Mouse (Mus musculus) heart, postnatal 0 days (tissue): ENCODE results near the gene Mylip. TPM values are rescaled to one million over a fixed set of nuclear protein-coding genes. Genes with fewer than 3 reads are reported as not detected.

Experiments
- ATAC-seq: fragments of 200-750 bp; cut with Nextera tagmentation; 2 replicates; pipeline ENCODE4 v1.8.0; 2017; ENCODE audit warnings: low read depth, moderate number of reproducible peaks, moderate library complexity; ENCODE audit not compliant: insufficient read depth
- DNase-seq: peaks from one replicate; pipeline ENCODE4 v3.0.0-alpha.2; 2016; ENCODE audit warnings: low spot score
- H3K27ac ChIP-seq: fragments of 300-500 bp; sonication (generic); 2 replicates; pipeline ENCODE4 v1.5.1; 2014; ENCODE audit warnings: low read depth, mild to moderate bottlenecking
- H3K27me3 ChIP-seq: fragments of 300-500 bp; sonication (generic); 2 replicates; pipeline ENCODE4 v1.6.1; 2014; ENCODE audit warnings: low read length, mixed read lengths; ENCODE audit not compliant: control insufficient read depth, insufficient read depth
- H3K36me3 ChIP-seq: fragments of 300-500 bp; sonication (generic); replicated peaks from 2 replicates; pipeline ENCODE4 v1.6.1; 2014; ENCODE audit warnings: low read length, mixed read lengths; ENCODE audit not compliant: control insufficient read depth, insufficient read depth
- H3K4me1 ChIP-seq: fragments of 300-500 bp; sonication (generic); 2 replicates; pipeline ENCODE4 v1.6.1; 2014; ENCODE audit warnings: antibody characterized with exemption; ENCODE audit not compliant: control insufficient read depth, insufficient read depth
- H3K4me2 ChIP-seq: fragments of 300-500 bp; sonication (generic); 2 replicates; pipeline ENCODE4 v1.6.1; 2014; ENCODE audit warnings: low read depth, mild to moderate bottlenecking, low read length, moderate library complexity
- H3K4me3 ChIP-seq: fragments of 300-500 bp; sonication (generic); 2 replicates; pipeline ENCODE4 v1.5.1; 2014; ENCODE audit warnings: low read depth, low read length
- H3K9ac ChIP-seq: fragments of 300-500 bp; sonication (generic); replicated peaks from 2 replicates; pipeline ENCODE4 v1.6.1; 2014; ENCODE audit warnings: low read depth, low read length, mixed read lengths
- H3K9me3 ChIP-seq: fragments of 300-500 bp; sonication (generic); replicated peaks from 2 replicates; pipeline ENCODE4 v1.6.1; 2016; ENCODE audit warnings: low read length; ENCODE audit not compliant: control insufficient read depth
- CTCF ChIP-seq: IDR thresholded peaks from 2 replicates; pipeline ENCODE4 v1.5.1; 2016; ENCODE audit warnings: antibody characterized with exemption, control low read depth, low read depth
- EP300 ChIP-seq: IDR thresholded peaks from 2 replicates; pipeline ENCODE4 v1.6.1; 2016; ENCODE audit warnings: antibody characterized with exemption, low read depth
- WGBS: fragments of 180-500 bp; shearing (Covaris S2); extraction: QIAGEN DNeasy Blood & Tissue Kit; methylation state at CpG from one replicate; pipeline ENCODE4 v1.1.7; 2014; 5-methylcytosine and 5-hydroxymethylcytosine counted together
- polyA plus RNA-seq: library from polyadenylated mRNA; unstranded; fragments of >200 nt; fragmentation: Nextera tagmentation; extraction: Ambion mirVana; gene quantifications from 2 replicates; pipeline ENCODE4 v1.2.1, GENCODE M21; 2015
- total RNA-seq: library from RNA; depleted of rRNA; stranded (reverse); fragments of >200 nt; gene quantifications from 2 replicates; pipeline ENCODE4 v1.2.3, GENCODE M21; 2014; ENCODE audit warnings: low replicate concordance

Mylip gene
- total and polyA plus RNA-seq, 2 experiments from 2014 or later, result 7.1 to 30.1 TPM

GRCm38 (mm10) chr13:45400700-45401099 is 11.2 kb downstream of the Mylip start:
- ATAC-seq, result no peak
- H3K4me3 ChIP-seq, result no peak overlapping the region

DNA sequence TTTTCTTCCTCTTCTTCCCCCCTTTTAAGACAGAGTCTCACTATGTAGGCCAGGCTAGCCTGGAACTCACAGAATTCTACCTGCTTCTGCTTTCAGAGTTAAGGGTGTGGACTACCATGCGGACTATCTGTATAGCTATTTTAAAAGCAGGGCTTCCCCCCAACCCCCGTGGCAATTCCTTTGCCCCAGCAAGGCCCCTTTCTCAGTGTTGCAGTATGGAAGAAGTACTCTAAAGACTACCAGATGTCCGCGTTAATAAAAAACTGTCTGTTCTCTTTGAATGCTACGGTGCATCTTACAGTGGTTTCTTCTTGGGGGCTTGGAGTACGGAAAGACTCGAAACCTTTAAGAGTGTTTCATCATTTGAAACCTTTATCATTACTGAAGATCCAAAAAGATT is 12.3 kb downstream of the Mylip start:
- Histone ChIP-seq H3K27me3 (no peaks in the 10 kb centered on the region), H3K9ac (no peak overlapping the region), H3K4me3 (no peak overlapping the region), H3K9me3 (no peaks in the 10 kb centered on the region), H3K4me2 (no peak overlapping the region), H3K36me3 (peaks cover 28% of the 10 kb centered on the region), H3K27ac (no peak overlapping the region), H3K4me1 (no peaks in the 10 kb centered on the region)
- DNase-seq (no peak), ATAC-seq (no peak)
- WGBS, result 82% methylated on average over 7 of the region's 7 CpGs
- TF ChIP-seq CTCF, result no peak
- TF ChIP-seq EP300, result no peak

More at GRCm38 (mm10) chr13:45400700-45401099, 11.2 kb downstream of the Mylip start:
- no peaks in the 10 kb centered on the region for H3K9me3 ChIP-seq
- no peak overlapping the region for H3K9ac ChIP-seq
- peaks cover 17% of the 10 kb centered on the region for H3K36me3 ChIP-seq
- 79% methylated on average over 7 of the region's 7 CpGs for WGBS
- H3K4me2 ChIP-seq, result no peak overlapping the region
- no peaks in the 10 kb centered on the region for H3K27me3 ChIP-seq
- no peak overlapping the region for H3K27ac ChIP-seq
- TF ChIP-seq EP300 (no peak), CTCF (no peak)
- DNase-seq, result no peak
- no peaks in the 10 kb centered on the region for H3K4me1 ChIP-seq

GRCm38 (mm10) chr13:45402316-45403039 is 12.9 kb downstream of the Mylip start:
- WGBS, result 69% methylated on average over 7 of the region's 7 CpGs
- no peak for DNase-seq
- TF ChIP-seq CTCF (no peak), EP300 (no peak)

DNA sequence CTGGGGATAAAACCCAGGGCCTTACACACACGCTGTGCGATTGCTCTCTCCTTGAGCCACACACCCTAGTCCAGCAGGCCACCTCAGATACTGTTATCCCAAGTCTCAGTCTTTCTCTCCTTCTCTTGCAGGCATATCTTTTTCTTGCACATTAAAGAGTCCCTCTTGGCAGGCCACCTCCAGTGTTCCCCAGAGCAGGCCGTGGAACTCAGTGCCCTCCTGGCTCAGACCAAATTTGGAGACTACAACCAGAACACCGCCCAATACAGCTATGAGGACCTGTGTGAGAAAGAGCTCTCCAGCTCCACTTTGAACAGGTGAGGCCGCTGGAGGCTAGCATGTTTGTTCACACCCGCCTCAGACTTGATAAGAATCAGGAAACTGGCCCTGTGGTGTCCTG is 14.7 kb downstream of the Mylip start:
- Histone ChIP-seq H3K4me2 (no peak overlapping the region), H3K27me3 (no peaks in the 10 kb centered on the region), H3K4me1 (no peaks in the 10 kb centered on the region), H3K27ac (no peak overlapping the region), H3K9me3 (no peaks in the 10 kb centered on the region), H3K4me3 (no peak overlapping the region), H3K36me3 (peaks cover 51% of the 10 kb centered on the region), H3K9ac (no peak overlapping the region)
- 87% methylated on average over 6 of the region's 6 CpGs for whole genome bisulfite sequencing
- no peak for DNase-seq
- TF ChIP-seq CTCF (no peak), EP300 (no peak)
- no peak for ATAC-seq

More at GRCm38 (mm10) chr13:45402316-45403039, 12.9 kb downstream of the Mylip start:
- no peak for ATAC-seq
- H3K36me3 ChIP-seq, result peaks cover 35% of the 10 kb centered on the region
- H3K9me3 ChIP-seq, result no peaks in the 10 kb centered on the region
- no peak overlapping the region for H3K4me3 ChIP-seq
- no peak overlapping the region for H3K4me2 ChIP-seq
- no peaks in the 10 kb centered on the region for H3K27me3 ChIP-seq
- no peak overlapping the region for H3K27ac ChIP-seq
- H3K4me1 ChIP-seq, result no peaks in the 10 kb centered on the region
- no peak overlapping the region for H3K9ac ChIP-seq

GRCm38 (mm10) chr13:45405194-45405810 is 15.8 kb downstream of the Mylip start:
- ATAC-seq, result no peak
- Histone ChIP-seq H3K27ac (no peak overlapping the region), H3K4me3 (no peak overlapping the region), H3K36me3 (peaks cover 62% of the 10 kb centered on the region), H3K27me3 (no peaks in the 10 kb centered on the region), H3K9me3 (no peaks in the 10 kb centered on the region), H3K4me1 (no peaks in the 10 kb centered on the region), H3K9ac (no peak overlapping the region), H3K4me2 (no peak overlapping the region)
- no peak for TF ChIP-seq EP300
- no peak for TF ChIP-seq CTCF
- 88% methylated on average over 6 of the region's 6 CpGs for WGBS
- no peak for DNase-seq

DNA sequence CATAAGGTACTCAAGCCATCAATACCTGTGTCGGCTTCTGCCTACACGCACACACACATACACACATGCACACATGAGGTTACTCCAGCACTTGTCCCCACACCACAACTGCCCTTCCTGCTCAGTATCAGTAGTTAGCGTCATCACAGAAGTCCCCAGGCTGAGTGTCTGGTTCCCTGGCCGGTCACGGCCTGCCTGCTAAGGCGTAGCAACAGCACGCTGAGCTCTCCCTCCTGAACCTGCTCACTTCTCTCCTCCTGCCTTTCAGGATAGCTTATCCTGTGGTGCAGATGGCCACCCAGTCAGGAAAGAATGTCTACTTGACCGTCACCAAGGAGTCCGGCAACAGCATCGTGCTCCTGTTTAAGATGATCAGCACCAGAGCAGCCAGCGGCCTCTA is 16.7 kb downstream of the Mylip start:
- TF ChIP-seq CTCF (no peak), EP300 (no peak)
- Histone ChIP-seq H3K4me1 (no peaks in the 10 kb centered on the region), H3K4me2 (no peak overlapping the region), H3K9me3 (no peaks in the 10 kb centered on the region), H3K27me3 (no peaks in the 10 kb centered on the region), H3K4me3 (no peak overlapping the region), H3K27ac (no peak overlapping the region), H3K36me3 (peaks cover 72% of the 10 kb centered on the region), H3K9ac (no peak overlapping the region)
- WGBS, result 74% methylated on average over 11 of the region's 11 CpGs
- DNase-seq (no peak), ATAC-seq (no peak)
